Mouse (Mus musculus): ENCODE data around the gene Gm15013. TPM values are rescaled to one million over a fixed set of nuclear protein-coding genes. Genes with fewer than 3 reads are reported as not detected.

Gm15013 gene
- not detected for polyA plus RNA-seq (2014; fragmentation: Illumina TruSeq; extraction: RNeasy Lipid Tissue Mini Kit (QIAGEN cat#74804); ENCODE audit: low read depth, low replicate concordance)

GRCm38 (mm10) chrX:139714381-139714780 is at the start of gene Gm15013:
Gene Gm15013 (minus strand): TSS chrX:139714481.

GRCm38 (mm10) chrX:139684775-139685695 is 29.2 kb downstream of the Gm15013 start, which contains the start of gene Tbc1d8b:
Gene Tbc1d8b (plus strand): TSS chrX:139684996.

Other genes with a start within 250 kb of the Gm15013 start
- gene D330045A20Rik, start 234.1 kb downstream of the Gm15013 start, polyA plus RNA-seq (2014; fragmentation: Illumina TruSeq; extraction: RNeasy Lipid Tissue Mini Kit (QIAGEN cat#74804); ENCODE audit: low read depth, low replicate concordance): 24.3 TPM
- 434 TPM for gene Rnf128, start 151.2 kb downstream of the Gm15013 start, polyA plus RNA-seq (2014; fragmentation: Illumina TruSeq; extraction: RNeasy Lipid Tissue Mini Kit (QIAGEN cat#74804); ENCODE audit: low read depth, low replicate concordance)
- gene Tbc1d8b, start 29.5 kb downstream of the Gm15013 start, polyA plus RNA-seq (2014; fragmentation: Illumina TruSeq; extraction: RNeasy Lipid Tissue Mini Kit (QIAGEN cat#74804); ENCODE audit: low read depth, low replicate concordance): 96.9 TPM
- not detected for gene Ripply1, start 67.9 kb upstream of the Gm15013 start, polyA plus RNA-seq (2014; fragmentation: Illumina TruSeq; extraction: RNeasy Lipid Tissue Mini Kit (QIAGEN cat#74804); ENCODE audit: low read depth, low replicate concordance)
- gene Cldn2, start 86.3 kb upstream of the Gm15013 start, polyA plus RNA-seq (2014; fragmentation: Illumina TruSeq; extraction: RNeasy Lipid Tissue Mini Kit (QIAGEN cat#74804); ENCODE audit: low read depth, low replicate concordance): 109 TPM
- 19.0 TPM for gene Morc4, start 157.2 kb upstream of the Gm15013 start, polyA plus RNA-seq (2014; fragmentation: Illumina TruSeq; extraction: RNeasy Lipid Tissue Mini Kit (QIAGEN cat#74804); ENCODE audit: low read depth, low replicate concordance)

All from sigmoid colon, adult 10 weeks (tissue).